Mouse (Mus musculus): ENCODE results near the gene Gm20532. TPM values are rescaled to one million over a fixed set of nuclear protein-coding genes. Genes with fewer than 3 reads are reported as not detected.

Gm20532 gene
- total RNA-seq, 2 experiments from 2014 or later, result not detected

- DNase-seq (ENCODE audit: low spot score in 2 of 2), result no peak
These were observed 8.7 kb downstream of the Gm20532 start for GRCm38 (mm10) chr2:26594934-26595724.

DNA sequence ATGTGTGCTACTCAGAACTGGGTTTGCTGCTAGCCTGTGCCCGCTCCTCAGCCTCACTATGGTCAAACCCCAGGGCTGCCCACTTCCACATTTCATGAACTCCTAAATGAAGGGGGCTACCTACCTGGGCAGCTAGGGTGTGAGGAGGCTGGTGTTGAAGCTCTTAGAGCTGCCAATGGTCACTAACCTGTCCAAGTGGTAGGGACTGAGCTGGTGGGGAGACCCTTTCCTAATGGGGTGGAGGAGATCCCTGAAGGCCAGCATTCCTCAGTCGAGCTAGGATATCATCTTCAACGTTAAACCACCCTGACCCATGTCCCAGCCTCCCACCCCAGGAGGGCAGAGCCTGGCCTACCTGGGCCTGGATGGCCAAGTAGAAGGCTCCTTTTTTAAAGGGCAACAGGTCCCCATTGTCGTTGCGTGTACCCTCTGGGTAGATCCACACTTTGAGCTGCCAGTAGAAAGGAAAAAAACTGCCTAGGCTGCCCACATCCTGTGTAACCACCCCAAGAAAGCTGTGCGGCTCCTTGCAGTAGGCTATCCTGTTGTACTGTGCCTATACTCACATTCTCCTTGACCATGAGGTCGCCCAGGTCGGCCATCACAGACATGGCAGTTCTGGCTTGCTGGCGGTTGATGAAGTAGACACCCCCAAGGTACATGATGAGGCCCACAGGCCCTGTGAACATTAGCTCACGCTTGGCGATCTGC is 9.4 kb downstream of the Gm20532 start:
- DNase-seq (ENCODE audit: low spot score in 2 of 2), result no peak

DNA sequence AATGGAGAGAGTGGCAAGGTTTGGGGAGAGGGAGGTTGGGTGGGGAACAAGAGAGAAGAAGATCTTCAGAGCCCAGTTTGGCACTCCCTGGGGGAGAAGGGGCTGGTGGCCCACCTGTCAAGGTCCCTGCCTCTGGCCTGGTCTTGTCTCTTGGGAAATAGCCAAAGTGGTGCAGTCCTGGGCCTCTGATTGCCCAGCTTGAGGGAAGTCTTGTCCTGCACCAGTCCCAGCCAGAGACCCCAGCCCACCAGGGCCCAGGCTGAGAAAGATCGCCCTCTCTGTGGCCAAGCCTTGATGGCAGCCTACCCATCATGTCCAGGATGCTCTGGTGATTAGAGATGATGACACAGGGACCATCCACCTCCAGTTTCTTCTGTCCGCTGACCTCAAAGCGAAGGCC is 10.5 kb downstream of the Gm20532 start:
- DNase-seq (ENCODE audit: low spot score in 2 of 2), result no peak

- no peak for DNase-seq (ENCODE audit: low spot score in 2 of 2)
These were observed 11.4 kb downstream of the Gm20532 start for GRCm38 (mm10) chr2:26597810-26598209.

GRCm38 (mm10) chr2:26598462-26598861 is 12.0 kb downstream of the Gm20532 start:
- no peak for DNase-seq (ENCODE audit: low spot score in 2 of 2)

GRCm38 (mm10) chr2:26599965-26600364 is 13.5 kb downstream of the Gm20532 start:
- no peak for DNase-seq (ENCODE audit: low spot score in 2 of 2)

DNA sequence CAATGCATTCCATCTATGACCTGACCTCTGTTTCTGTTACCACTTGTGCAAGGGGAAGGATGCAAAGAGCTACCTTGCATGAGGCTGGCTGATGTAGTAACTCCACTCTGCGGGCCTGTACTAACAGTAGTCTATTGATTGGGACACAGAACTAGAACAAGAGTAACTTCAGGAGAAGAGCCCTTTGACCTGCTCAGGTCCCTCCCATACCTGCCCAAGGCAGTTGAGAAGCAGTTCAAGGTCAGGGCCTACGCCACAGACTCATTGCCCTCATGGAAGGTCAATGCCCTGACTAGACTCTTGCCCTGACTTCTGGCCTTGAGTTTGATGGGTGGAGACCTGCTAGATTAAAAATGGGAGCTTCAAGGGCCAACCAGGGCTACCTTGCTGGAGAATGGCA is 14.2 kb downstream of the Gm20532 start:
- DNase-seq (ENCODE audit: low spot score in 2 of 2), result no peak

- DNase-seq (ENCODE audit: low spot score in 2 of 2), result no peak
These were observed 15.2 kb downstream of the Gm20532 start for GRCm38 (mm10) chr2:26601595-26601994.

DNA sequence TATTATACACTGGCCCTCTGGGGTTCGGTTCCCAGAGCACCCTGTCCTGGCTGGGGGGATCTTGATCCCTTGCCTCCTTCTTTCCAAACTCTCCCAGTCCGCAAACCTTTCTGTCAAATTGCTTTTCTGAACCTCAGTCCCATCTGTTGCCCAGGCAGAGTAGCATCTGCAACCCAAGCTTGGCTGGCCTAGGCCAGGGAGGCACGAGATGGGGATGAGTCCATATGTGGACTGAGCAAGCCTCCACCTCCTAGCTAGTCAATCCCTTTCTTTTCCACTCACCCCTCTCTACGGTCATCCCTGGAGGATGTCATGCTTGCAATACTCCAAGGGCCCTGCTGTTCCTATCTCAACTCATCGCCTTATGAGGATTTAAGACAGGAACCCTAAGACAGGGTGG is 16.2 kb downstream of the Gm20532 start:
- DNase-seq (ENCODE audit: low spot score in 2 of 2), result no peak

- no peak for DNase-seq (ENCODE audit: low spot score in 2 of 2)
These were observed 16.7 kb downstream of the Gm20532 start for GRCm38 (mm10) chr2:26603159-26603558.

DNA sequence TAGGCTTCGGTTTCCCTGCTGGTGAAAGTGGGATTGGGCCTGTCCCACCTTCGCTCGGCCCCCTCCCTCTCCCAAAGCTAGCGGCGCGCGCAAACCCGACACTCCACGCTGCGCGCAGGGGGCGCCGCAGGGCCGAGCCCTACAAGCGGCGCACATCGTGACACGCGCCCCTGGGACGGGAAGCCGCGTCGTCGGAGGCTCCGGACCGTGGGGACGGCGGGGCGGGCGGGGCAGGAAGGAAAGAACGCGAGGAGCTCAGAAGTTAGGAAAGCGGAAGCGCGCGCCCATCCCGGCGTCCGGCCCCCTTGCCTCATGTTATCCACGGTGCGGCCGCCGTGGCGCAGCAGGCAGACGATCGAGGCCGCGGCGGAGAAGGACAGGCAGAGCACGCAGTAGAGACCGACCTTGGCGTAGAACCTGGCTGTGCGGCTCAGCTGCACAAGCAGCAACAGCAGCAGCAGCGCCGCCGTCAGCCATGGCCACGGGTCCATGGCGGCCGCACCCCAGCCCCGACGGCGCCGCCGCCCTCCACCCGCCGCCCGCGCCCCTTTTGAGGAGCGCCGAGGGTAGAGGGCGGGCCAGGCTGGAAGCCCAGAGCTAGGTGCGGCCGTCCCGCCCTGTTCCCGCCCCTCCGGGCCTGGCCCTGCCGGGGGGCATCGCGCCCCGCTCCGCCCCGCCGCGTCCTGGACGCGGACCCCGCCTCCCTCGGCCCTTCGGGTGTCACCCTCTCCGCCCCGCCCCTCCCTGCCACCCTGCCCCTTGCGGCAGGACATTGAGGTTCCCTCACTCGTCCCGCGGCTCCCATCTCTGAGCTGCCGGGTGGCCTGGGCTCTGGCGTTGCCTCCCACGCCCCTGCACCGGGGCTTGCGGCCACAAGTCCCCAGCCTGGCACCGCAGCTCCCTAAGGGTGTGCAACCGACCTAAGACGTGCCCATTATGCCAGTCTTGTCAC is 17.6 kb downstream of the Gm20532 start, which contains the start of gene Agpat2:
TSS of gene Agpat2 (minus strand) at position 698 of the 952 bp plus-strand sequence.
- DNase-seq (ENCODE audit: low spot score in 2 of 2), result peak; percentile 62 to 80

GRCm38 (mm10) chr2:26605331-26605730 is 18.9 kb downstream of the Gm20532 start:
- DNase-seq (ENCODE audit: low spot score in 2 of 2), result no peak

- DNase-seq (ENCODE audit: low spot score in 2 of 2), result peak in 1 of 2 experiments; percentile 6
These were observed 20.1 kb downstream of the Gm20532 start for GRCm38 (mm10) chr2:26606579-26606978.

DNA sequence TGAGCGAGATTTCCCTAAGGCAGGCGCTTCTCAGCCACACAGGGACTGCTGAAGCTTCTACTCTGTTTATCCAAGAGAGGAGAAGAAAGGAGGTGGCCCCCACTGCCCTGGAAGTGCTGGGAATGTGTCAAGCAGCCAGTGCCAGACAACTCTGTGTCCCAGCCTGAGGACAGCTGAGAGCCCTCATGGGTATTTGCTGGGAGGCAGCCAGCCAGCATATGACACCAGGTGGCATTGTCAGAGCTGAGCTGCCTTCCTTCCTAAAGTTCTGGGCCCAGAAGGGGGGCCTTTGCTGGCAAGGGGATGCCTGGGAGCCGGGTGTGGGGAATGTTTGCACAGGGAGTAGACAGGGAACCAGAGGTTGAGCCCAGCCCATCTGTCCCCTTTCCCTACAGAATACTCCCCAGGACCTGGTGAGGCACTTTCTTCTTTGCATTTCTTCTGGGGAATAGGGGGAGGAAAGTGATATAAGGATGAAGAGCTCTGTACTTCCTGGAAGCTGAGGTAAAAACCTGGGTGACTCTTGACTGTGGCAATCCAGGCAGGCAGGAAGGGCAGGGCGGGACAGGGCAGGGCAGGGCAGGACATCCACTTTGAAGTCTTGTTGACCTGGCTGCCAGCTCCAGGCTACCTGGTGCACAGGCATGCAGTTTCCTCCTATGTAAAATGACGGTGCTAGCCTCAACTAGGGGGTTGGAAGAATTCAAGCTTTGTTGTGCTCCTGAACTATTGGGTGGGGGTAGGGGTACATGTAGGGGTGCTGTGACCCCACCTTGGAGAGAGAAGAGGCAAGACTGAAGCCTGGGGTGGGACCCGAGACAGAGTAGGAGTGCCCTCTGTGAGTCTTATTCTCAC is 20.8 kb downstream of the Gm20532 start:
- peak in 1 of 2 experiments; percentile 58 for DNase-seq (ENCODE audit: low spot score in 2 of 2)

DNA sequence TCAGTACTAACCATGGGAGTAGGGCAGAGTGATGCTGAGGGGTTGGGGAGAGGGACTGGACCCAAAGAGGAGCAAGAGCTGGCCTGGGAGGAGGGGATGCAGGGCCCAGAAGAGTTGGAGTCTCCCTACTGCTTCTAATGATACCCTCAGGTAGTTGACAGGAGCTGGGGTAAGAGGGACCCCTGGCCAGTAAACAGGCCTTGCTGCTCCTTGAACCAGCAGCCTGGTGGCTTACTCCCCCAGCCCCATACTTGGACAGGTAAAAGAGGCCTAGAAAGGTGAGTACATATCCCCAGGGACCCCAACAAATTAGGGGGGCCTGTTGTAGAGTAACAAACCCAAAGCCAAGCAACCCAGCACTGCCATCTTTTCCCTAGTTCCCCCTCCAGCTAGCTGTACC is 22.3 kb downstream of the Gm20532 start:
- no peak for DNase-seq (ENCODE audit: low spot score in 2 of 2)

GRCm38 (mm10) chr2:26609261-26609661 is 22.8 kb downstream of the Gm20532 start:
- no peak for DNase-seq (ENCODE audit: low spot score in 2 of 2)

GRCm38 (mm10) chr2:26610526-26610925 is 24.1 kb downstream of the Gm20532 start:
- no peak for DNase-seq (ENCODE audit: low spot score in 2 of 2)

GRCm38 (mm10) chr2:26611054-26611453 is 24.6 kb downstream of the Gm20532 start:
- DNase-seq (ENCODE audit: low spot score in 2 of 2), result no peak

- no peak for DNase-seq (ENCODE audit: low spot score in 2 of 2)
These were observed 25.5 kb downstream of the Gm20532 start for GRCm38 (mm10) chr2:26611896-26612295.

DNA sequence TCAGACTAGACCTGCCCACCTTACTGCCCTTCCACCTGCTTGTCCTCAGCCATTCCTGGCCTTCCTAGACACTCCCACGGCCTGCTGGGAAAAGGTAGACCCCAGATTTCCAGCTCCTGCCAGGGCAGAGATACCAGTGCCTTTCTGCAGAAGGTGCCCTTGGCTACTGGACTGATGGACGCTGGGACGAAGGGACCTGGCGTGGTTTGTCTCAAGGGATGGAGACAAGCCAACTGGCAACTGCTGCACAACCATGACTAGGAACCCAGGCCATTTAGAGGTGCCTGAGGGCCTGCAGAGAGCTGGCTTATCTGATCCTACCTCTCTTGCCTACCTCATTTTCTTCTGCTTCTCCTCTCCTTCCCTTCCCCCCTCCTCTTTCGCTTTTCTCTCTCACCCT is 28.5 kb downstream of the Gm20532 start:
- no peak for DNase-seq (ENCODE audit: low spot score in 2 of 2)
